Mouse (Mus musculus) CH12.LX (cell line): ENCODE data around the gene Sh3bp5l. TPM values are rescaled to one million over a fixed set of nuclear protein-coding genes. Genes with fewer than 3 reads are reported as not detected.

ENCODE experiments used
- DNase-seq: peaks from one replicate; pipeline ENCODE4 v3.0.0-alpha.2; 2013; ENCODE audit errors: extremely low read depth
- H3K27ac ChIP-seq: 2 replicates; pipeline ENCODE4 v1.5.1; 2012; ENCODE audit warnings: low read depth, mild to moderate bottlenecking, control low read depth, moderate library complexity; ENCODE audit not compliant: insufficient read depth
- H3K27me3 ChIP-seq: replicated peaks from 2 replicates; pipeline ENCODE3; 2012; ENCODE audit warnings: inconsistent platforms
- H3K36me3 ChIP-seq, 2 experiments: replicated peaks in 1 of 2; 2 replicates each; pipeline versions ENCODE3 to v1.6.1; 2012; ENCODE audit warnings: inconsistent platforms in 1 of 2, low read length in 1 of 2, mild to moderate bottlenecking in 1 of 2, mixed read lengths in 1 of 2, moderate library complexity in 1 of 2; ENCODE audit not compliant: control insufficient read depth in 1 of 2, insufficient read depth in 1 of 2
- H3K4me1 ChIP-seq, 2 experiments: 2 replicates each; pipeline ENCODE4 v1.6.1; 2012; ENCODE audit warnings: inconsistent platforms in 1 of 2, moderate library complexity in 1 of 2; ENCODE audit not compliant: insufficient read depth in 2 of 2, control insufficient read depth in 1 of 2
- H3K4me2 ChIP-seq: 2 replicates; pipeline ENCODE4 v1.6.1; 2012; ENCODE audit warnings: low read depth, mild to moderate bottlenecking, control low read depth; ENCODE audit not compliant: poor library complexity, insufficient read depth, severe bottlenecking
- H3K4me3 ChIP-seq, 3 experiments: fragments of 150-350 bp in 1 of 3; sonication (generic) in 1 of 3; replicated peaks in 1 of 3; 2 replicates each; pipeline versions ENCODE3 to v1.5.1; 2011 to 2012; ENCODE audit warnings: low read depth in 2 of 3, low read length in 2 of 3, mild to moderate bottlenecking in 2 of 3, moderate library complexity in 2 of 3, control low read depth in 1 of 3, improper control_type of control experiment in 1 of 3, inconsistent platforms in 1 of 3, mixed read lengths in 1 of 3; ENCODE audit not compliant: poor library complexity in 1 of 3
- H3K79me2 ChIP-seq: replicated peaks from 2 replicates; pipeline ENCODE4 v1.6.1; 2012; ENCODE audit warnings: mild to moderate bottlenecking, moderate library complexity; ENCODE audit not compliant: control insufficient read depth, poor library complexity, insufficient read depth, severe bottlenecking; ENCODE audit errors: extremely low read depth
- H3K9ac ChIP-seq: 2 replicates; pipeline ENCODE4 v1.6.1; 2012; ENCODE audit warnings: low read depth, mild to moderate bottlenecking, control low read depth, moderate library complexity; ENCODE audit not compliant: insufficient read depth
- H3K9me3 ChIP-seq: replicated peaks from 2 replicates; pipeline ENCODE3; 2012; ENCODE audit warnings: low read length, inconsistent platforms, mixed read lengths
- BHLHE40 ChIP-seq: IDR thresholded peaks from 2 replicates; pipeline ENCODE4 v1.6.1; 2011; ENCODE audit warnings: mild to moderate bottlenecking, low read depth, low read length, improper control_type of control experiment
- CHD1 ChIP-seq: IDR thresholded peaks from 2 replicates; pipeline ENCODE4 v1.6.1; 2012; ENCODE audit warnings: low read depth, low read length, improper control_type of control experiment, inconsistent platforms
- CHD2 ChIP-seq: IDR thresholded peaks from 2 replicates; pipeline ENCODE4 v1.6.1; 2011; ENCODE audit warnings: low read length, improper control_type of control experiment
- CTCF ChIP-seq, 2 experiments: IDR thresholded peaks in 1 of 2; conservative IDR thresholded peaks in 1 of 2; 2 replicates each; pipeline ENCODE4 v1.5.1; 2011 to 2012; ENCODE audit warnings: low read depth in 2 of 2, low read length in 2 of 2, improper control_type of control experiment in 1 of 2, inconsistent platforms in 1 of 2, mild to moderate bottlenecking in 1 of 2, moderate library complexity in 1 of 2
- E2F4 ChIP-seq: IDR thresholded peaks from 2 replicates; pipeline ENCODE4 v1.6.1; 2011; ENCODE audit warnings: low read depth, low read length, improper control_type of control experiment; ENCODE audit not compliant: insufficient replicate concordance
- ELF1 ChIP-seq: IDR thresholded peaks from 2 replicates; pipeline ENCODE4 v1.6.1; 2014; ENCODE audit warnings: low read depth, mild to moderate bottlenecking, inconsistent platforms, low read length, improper control_type of control experiment
- EP300 ChIP-seq: IDR thresholded peaks from 2 replicates; pipeline ENCODE4 v1.6.1; 2011; ENCODE audit warnings: low read length, improper control_type of control experiment
- ETS1 ChIP-seq: conservative IDR thresholded peaks from 2 replicates; pipeline ENCODE4 v1.6.1; 2012; ENCODE audit warnings: low read depth, mild to moderate bottlenecking, inconsistent platforms, low read length, improper control_type of control experiment, moderate library complexity
- GABPA ChIP-seq: IDR thresholded peaks from 2 replicates; pipeline ENCODE4 v1.6.1; 2012; ENCODE audit warnings: low read depth, low read length, improper control_type of control experiment, inconsistent platforms; ENCODE audit not compliant: insufficient replicate concordance
- HCFC1 ChIP-seq: IDR thresholded peaks from 2 replicates; pipeline ENCODE4 v1.6.1; 2012; ENCODE audit warnings: low read depth, mild to moderate bottlenecking, inconsistent platforms, low read length, improper control_type of control experiment
- IRF4 ChIP-seq: IDR thresholded peaks from 2 replicates; pipeline ENCODE4 v1.6.1; 2014; ENCODE audit warnings: low read depth, mild to moderate bottlenecking, inconsistent platforms, low read length, improper control_type of control experiment
- JUN ChIP-seq: IDR thresholded peaks from 2 replicates; pipeline ENCODE4 v1.6.1; 2011; ENCODE audit warnings: low read depth, mild to moderate bottlenecking, low read length, improper control_type of control experiment, moderate library complexity; ENCODE audit not compliant: insufficient read depth
- JUND ChIP-seq: conservative IDR thresholded peaks from 2 replicates; pipeline ENCODE4 v1.6.1; 2011; ENCODE audit warnings: low read depth, low read length, improper control_type of control experiment
- KAT2A ChIP-seq: IDR thresholded peaks from 2 replicates; pipeline ENCODE4 v1.6.1; 2012; ENCODE audit warnings: low read length, improper control_type of control experiment, inconsistent platforms; ENCODE audit not compliant: insufficient replicate concordance
- MAFK ChIP-seq: IDR thresholded peaks from 2 replicates; pipeline ENCODE4 v1.6.1; 2011; ENCODE audit warnings: low read length, improper control_type of control experiment; ENCODE audit not compliant: insufficient replicate concordance
- MAX ChIP-seq: IDR thresholded peaks from 2 replicates; pipeline ENCODE4 v1.6.1; 2011; ENCODE audit warnings: low read length, improper control_type of control experiment
- MAZ ChIP-seq: IDR thresholded peaks from 2 replicates; pipeline ENCODE4 v1.6.1; 2012; ENCODE audit warnings: low read depth, mild to moderate bottlenecking, inconsistent platforms, low read length, improper control_type of control experiment, moderate library complexity
- MEF2A ChIP-seq: IDR thresholded peaks from 2 replicates; pipeline ENCODE4 v1.6.1; 2014; ENCODE audit warnings: low read depth, mild to moderate bottlenecking, inconsistent platforms, low read length, improper control_type of control experiment, borderline replicate concordance
- MXI1 ChIP-seq: IDR thresholded peaks from 2 replicates; pipeline ENCODE4 v1.6.1; 2011; ENCODE audit warnings: mild to moderate bottlenecking, low read depth, low read length, improper control_type of control experiment
- MYC ChIP-seq: IDR thresholded peaks from 2 replicates; pipeline ENCODE4 v1.6.1; 2011; ENCODE audit warnings: low read depth, mild to moderate bottlenecking, improper control_type of control experiment, low read length
- NELFE ChIP-seq: IDR thresholded peaks from 2 replicates; pipeline ENCODE4 v1.6.1; 2011; ENCODE audit warnings: low read depth, low read length, improper control_type of control experiment
- NRF1 ChIP-seq: IDR thresholded peaks from 2 replicates; pipeline ENCODE4 v1.6.1; 2014; ENCODE audit warnings: low read depth, mild to moderate bottlenecking, inconsistent platforms, low read length, improper control_type of control experiment, moderate library complexity
- PAX5 ChIP-seq: IDR thresholded peaks from 2 replicates; pipeline ENCODE4 v1.6.1; 2012; ENCODE audit warnings: low read length, inconsistent platforms, mixed read lengths
- POLR2A ChIP-seq: IDR thresholded peaks from 2 replicates; pipeline ENCODE4 v1.6.1; 2011; ENCODE audit warnings: low read depth, mild to moderate bottlenecking, improper control_type of control experiment, low read length
- POLR2AphosphoS2 ChIP-seq: IDR thresholded peaks from 2 replicates; pipeline ENCODE4 v1.6.1; 2011; ENCODE audit warnings: low read depth, low read length, improper control_type of control experiment
- RAD21 ChIP-seq: IDR thresholded peaks from 2 replicates; pipeline ENCODE4 v1.6.1; 2011; ENCODE audit warnings: low read depth, mild to moderate bottlenecking, low read length, improper control_type of control experiment, moderate library complexity
- RCOR1 ChIP-seq: conservative IDR thresholded peaks from 2 replicates; pipeline ENCODE4 v1.6.1; 2012; ENCODE audit warnings: low read depth, mild to moderate bottlenecking, inconsistent platforms, low read length, improper control_type of control experiment
- SIN3A ChIP-seq: IDR thresholded peaks from 2 replicates; pipeline ENCODE4 v1.6.1; 2012; ENCODE audit warnings: low read length, improper control_type of control experiment, inconsistent platforms
- SMC3 ChIP-seq: IDR thresholded peaks from 2 replicates; pipeline ENCODE4 v1.6.1; 2011; ENCODE audit warnings: low read depth, low read length, improper control_type of control experiment
- TBP ChIP-seq: conservative IDR thresholded peaks from 2 replicates; pipeline ENCODE4 v1.6.1; 2011; ENCODE audit warnings: low read depth, low read length, improper control_type of control experiment
- TCF12 ChIP-seq: IDR thresholded peaks from 2 replicates; pipeline ENCODE4 v1.6.1; 2014; ENCODE audit warnings: low read depth, mild to moderate bottlenecking, inconsistent platforms, low read length, improper control_type of control experiment
- UBTF ChIP-seq: IDR thresholded peaks from 2 replicates; pipeline ENCODE4 v1.6.1; 2012; ENCODE audit warnings: low read depth, mild to moderate bottlenecking, inconsistent platforms, low read length, improper control_type of control experiment, moderate library complexity
- USF1 ChIP-seq: IDR thresholded peaks from 2 replicates; pipeline ENCODE4 v1.6.1; 2014; ENCODE audit warnings: low read depth, mild to moderate bottlenecking, inconsistent platforms, low read length, improper control_type of control experiment
- ZC3H11A ChIP-seq: IDR thresholded peaks from 2 replicates; pipeline ENCODE4 v1.6.1; 2012; ENCODE audit warnings: low read depth, mild to moderate bottlenecking, inconsistent platforms, low read length, improper control_type of control experiment
- ZKSCAN1 ChIP-seq: IDR thresholded peaks from 2 replicates; pipeline ENCODE4 v1.6.1; 2012; ENCODE audit warnings: low read depth, inconsistent platforms, low read length, improper control_type of control experiment, borderline replicate concordance
- ZMIZ1 ChIP-seq: IDR thresholded peaks from 2 replicates; pipeline ENCODE4 v1.6.1; 2012; ENCODE audit warnings: low read depth, mild to moderate bottlenecking, inconsistent platforms, low read length, improper control_type of control experiment
- ZNF384 ChIP-seq: IDR thresholded peaks from 2 replicates; pipeline ENCODE4 v1.6.1; 2012; ENCODE audit warnings: low read depth, low read length, improper control_type of control experiment, inconsistent platforms
- dilution Hi-C: fragments of 300-500 bp; cut with MboI; formaldehyde crosslinking; loops from 2 replicates; pipeline ENCODE4 v1.14.3; 2020; ENCODE audit warnings: low sequenced_read_pairs; ENCODE audit not compliant: extremely low pct_unique_long_range_greater_than_20kb, extremely low pct_ligation_motif_present
- in situ Hi-C: fragments of 300-500 bp; cut with MboI; formaldehyde crosslinking; loops from 3 replicates; pipeline ENCODE4 v1.14.3; 2019; ENCODE audit warnings: low sequenced_read_pairs, low pct_ligation_motif_present, low pct_unique_long_range_greater_than_20kb, mixed read lengths
- polyA plus RNA-seq: library from polyadenylated mRNA; unstranded; fragments of >175 nt; gene quantifications from 2 replicates; pipeline ENCODE4 v1.2.1, GENCODE M21; 2012; ENCODE audit warnings: low read depth; ENCODE audit not compliant: insufficient read length
- total RNA-seq, 2 experiments: library from RNA; depleted of rRNA; stranded (reverse); fragments of 300-350 nt in 1 of 2; fragments of >200 nt in 1 of 2; gene quantifications; 2 replicates each; pipeline ENCODE4 v1.2.3; 2012 to 2014

The Sh3bp5l gene
- 26.1 and 27.7 TPM in 2 replicates for total RNA-seq (2012; rRNA removed)
- total RNA-seq (2014; rRNA removed): 18.1 and 18.6 TPM in 2 replicates
- polyA plus RNA-seq: 22.2 and 22.8 TPM in 2 replicates

GRCm38 (mm10) chr11:58330276-58331148 lies at the start of gene Sh3bp5l, which contains the start of gene Zfp672:
Gene Sh3bp5l, plus strand, starts transcription at chr11:58330724.
Gene Zfp672, minus strand, starts transcription at chr11:58330339.
- in situ Hi-C loops: loop anchor here (25.0 kb wide), 1 partner anchor 818 kb away; the partner anchor contains the start of genes Fam114a2 and Mfap3
- dilution Hi-C loops: no loop called here
- Histone ChIP-seq H3K27me3 (no peaks in the 10 kb centered on the region), H3K4me2 (peak within 1 kb of the TSS; percentile 95), H3K4me3 (peak within 1 kb of the TSS; percentile 84 to 100 (median 95)), H3K79me2 (peaks cover 56% of the 10 kb centered on the region), H3K36me3 (peaks cover 31 to 61% of the 10 kb centered on the region in 2 experiments), H3K9me3 (peaks cover 4% of the 10 kb centered on the region), H3K27ac (peak within 1 kb of the TSS; percentile 95), H3K4me1 (peaks cover 14 to 43% of the 10 kb centered on the region in 2 experiments), H3K9ac (peak within 1 kb of the TSS; percentile 98)
- peak; percentile 98 for DNase-seq
- TF ChIP-seq CHD1 (no peak), HCFC1 (peak; percentile 93), ZMIZ1 (peak; percentile 85), USF1 (no peak), GABPA (peak; percentile 47; the same call in 1 of the 2 replicates), UBTF (peak; percentile 52; the same call in 1 of the 2 replicates), E2F4 (peak; percentile 95), SMC3 (no peak), TCF12 (peak; percentile 76), ZC3H11A (no peak), EP300 (no peak), JUN (peak; percentile 66; the same call in 1 of the 2 replicates), ZNF384 (peak; percentile 98), JUND (peak; percentile 92), TBP (peak; percentile 83; the same call in 1 of the 2 replicates), MAZ (peak; percentile 58), RAD21 (no peak), NRF1 (peak; percentile 85), IRF4 (peak; percentile 91), ZKSCAN1 (no peak; the same call in 1 of the 2 replicates), SIN3A (peak; percentile 77), CHD2 (no peak; the same call in 1 of the 2 replicates), MXI1 (peak; percentile 58; the same call in 1 of the 2 replicates), MAX (peak; percentile 89), NELFE (peak; percentile 89), PAX5 (no peak), KAT2A (peak; percentile 90), POLR2AphosphoS2 (peak; percentile 76; the same call in 1 of the 2 replicates), BHLHE40 (peak; percentile 58), RCOR1 (peak; percentile 99), ETS1 (peak; percentile 53; the same call in 1 of the 2 replicates), POLR2A (peak; percentile 89), ELF1 (peak; percentile 84), MEF2A (peak; percentile 12), MYC (peak; percentile 66; the same call in 1 of the 2 replicates), MAFK (peak; percentile 28; the same call in 1 of the 2 replicates), CTCF (conservative IDR thresholded peaks at IDR 0.05 in 1 of 2, IDR thresholded peaks at IDR 0.05 in 1 of 2; ENCODE audit: low read depth in 2 of 2, low read length in 2 of 2) (no peak)
